Mouse (Mus musculus) gastrocnemius, postnatal 14 days (tissue): ENCODE results near the gene Tdpoz1. TPM values are rescaled to one million over a fixed set of nuclear protein-coding genes. Genes with fewer than 3 reads are reported as not detected.
"Not testable (repeated sequence)": the region's sequence is repeated elsewhere in the genome, so short reads cannot be mapped to it uniquely, and the experiment has no call there.

ENCODE experiments used
- DNase-seq: peaks from one replicate; pipeline ENCODE4 v3.0.0; 2021; ENCODE audit warnings: mixed read lengths
- intact Hi-C: fragments of 180-260 bp; cut with DNase I; formaldehyde crosslinking; loops from one replicate; pipeline ENCODE4 v1.15.1; 2025; ENCODE audit warnings: low total_unique reads
- long read RNA-seq, 2 experiments: library from polyadenylated mRNA; stranded (forward); transcript quantifications; one replicate each; pipeline ENCODE4 v2.0.0; 2021
- total RNA-seq, 2 experiments: library from RNA; stranded (reverse); gene quantifications; 2 replicates each; pipeline ENCODE4 v1.2.3; 2021

The Tdpoz1 gene
- total RNA-seq, result not detected
- long read RNA-seq, experiment 1, result 0 reads
- long read RNA-seq, experiment 2, result 0 reads

GRCm38 (mm10) chr3:93676210-93676609 lies at the start of gene Tdpoz1:
Gene Tdpoz1 (minus strand): TSS chr3:93676310.
- intact Hi-C loops, DNase-seq: not testable (repeated sequence)

DNA sequence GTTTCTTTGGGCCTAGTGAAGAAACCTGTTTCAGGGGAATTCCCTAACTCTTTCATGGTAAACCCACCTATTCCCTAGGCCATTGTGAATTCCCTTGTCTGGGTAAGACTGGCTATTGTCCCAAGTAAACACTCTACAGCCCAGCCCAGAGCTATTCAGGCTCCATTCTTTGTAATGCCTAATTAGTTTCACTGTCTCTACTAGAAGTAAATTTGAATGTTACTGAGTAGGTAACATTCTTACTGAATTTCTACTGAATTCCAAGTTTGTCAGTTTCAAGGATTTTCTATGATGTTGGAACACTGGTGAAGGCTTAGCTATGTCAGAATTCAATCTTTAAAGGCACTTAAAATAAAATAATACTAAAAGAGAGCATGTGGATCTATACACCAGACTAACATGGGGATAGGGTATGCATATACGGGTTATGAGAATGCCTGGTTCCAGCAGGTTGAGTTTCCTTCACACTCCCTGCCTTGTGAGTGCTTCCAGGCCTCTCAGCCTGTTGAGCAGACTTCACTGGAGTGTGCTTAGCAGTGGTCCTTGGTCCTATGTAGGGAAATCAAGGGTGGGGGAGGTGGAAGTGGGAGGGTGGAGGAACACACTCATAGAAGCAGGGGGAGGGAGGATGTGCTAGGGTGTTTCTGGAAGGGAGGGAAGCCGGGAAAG lies 33.0 kb upstream of the Tdpoz1 start:
- DNase-seq, intact Hi-C loops: not testable (repeated sequence)

DNA sequence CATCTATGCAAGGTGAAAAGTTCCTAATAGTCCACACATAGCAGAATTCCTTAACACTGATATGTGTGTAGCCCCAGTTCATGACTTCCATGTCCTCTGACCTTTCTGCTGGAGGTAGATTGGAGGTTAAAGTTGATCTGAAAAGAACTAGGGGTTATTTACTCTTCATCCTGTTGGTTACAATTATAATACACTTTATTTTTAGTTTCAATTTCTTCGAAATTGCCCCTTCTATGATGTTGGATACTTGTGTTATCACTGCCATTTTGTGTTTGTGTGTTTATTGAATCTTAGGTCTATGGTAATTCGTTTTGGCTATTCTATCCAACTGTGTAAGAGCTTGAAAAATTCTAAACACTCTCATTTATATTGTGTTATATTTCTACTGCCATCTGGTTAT lies 16.9 kb upstream of the Tdpoz1 start, which contains the start of gene Gm37596:
TSS of gene Gm37596 (minus strand) at position 101 of the 400 bp plus-strand sequence.
- intact Hi-C loops, DNase-seq: not testable (repeated sequence)

- intact Hi-C loops, DNase-seq: not testable (repeated sequence)
These were observed 5.2 kb downstream of the Tdpoz1 start for GRCm38 (mm10) chr3:93670805-93671503.

DNA sequence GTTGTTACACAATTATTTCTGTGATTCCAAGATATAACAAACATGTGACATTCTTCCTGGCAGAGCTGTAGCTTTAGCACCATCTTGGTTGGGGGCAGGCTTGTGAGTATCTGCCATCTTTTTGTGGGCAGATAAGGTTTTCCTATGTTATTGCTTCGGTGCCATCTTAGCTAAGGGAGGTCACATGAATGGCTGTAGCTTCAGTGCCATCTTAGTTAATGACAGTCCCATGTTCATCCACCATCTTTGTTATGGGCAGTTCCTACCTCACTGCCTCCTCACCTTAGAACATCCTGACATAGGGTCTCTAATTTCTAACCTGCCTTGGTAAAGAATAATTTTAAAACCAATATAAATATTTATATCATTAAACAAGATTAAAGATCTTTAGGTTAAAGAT lies 21.9 kb downstream of the Tdpoz1 start:
- intact Hi-C loops, result no loop called here
- no peak for DNase-seq

DNA sequence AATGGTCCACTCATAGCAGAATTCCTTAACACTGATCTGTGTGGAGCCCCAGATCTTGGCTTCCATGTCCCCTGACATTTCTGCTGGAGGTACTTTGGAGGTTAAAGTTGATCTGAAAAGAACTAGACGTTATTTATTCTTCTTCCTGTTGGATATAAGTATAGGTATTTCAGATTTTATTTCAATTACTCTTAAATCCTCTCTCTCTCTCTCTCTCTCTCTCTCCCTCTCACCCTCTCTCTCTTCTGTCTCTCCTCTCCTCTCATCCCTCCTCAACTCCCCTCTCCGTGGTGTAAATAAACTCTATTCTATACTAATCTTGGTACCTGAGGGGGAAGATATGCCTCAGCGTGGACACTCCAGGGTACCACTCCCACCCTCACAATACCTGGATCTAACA lies 23.5 kb downstream of the Tdpoz1 start, which contains the start of gene Tdpoz2:
TSS of gene Tdpoz2 (minus strand) at position 101 of the 400 bp plus-strand sequence.
- no peak for DNase-seq
- intact Hi-C loops, result no loop called here

GRCm38 (mm10) chr3:93630917-93631714 lies 45.0 kb downstream of the Tdpoz1 start:
- DNase-seq, intact Hi-C loops: not testable (repeated sequence)

Other genes starting within 250 kb of the Tdpoz1 start
- gene Tchh, start 234.0 kb downstream of the Tdpoz1 start, total RNA-seq, result under 1 TPM in 1 of 2 experiments, not detected in 1; 0.07 TPM
- gene Tchhl1, start 207.6 kb downstream of the Tdpoz1 start, total RNA-seq, result not detected
- 100 to 1,000 TPM; 101 to 110 TPM for gene S100a11, start 155.8 kb downstream of the Tdpoz1 start, total RNA-seq
- gene S100a10, start 121.2 kb downstream of the Tdpoz1 start, total RNA-seq, result 100 to 1,000 TPM; 102 to 107 TPM
- not detected for gene Tdpoz2, start 23.6 kb downstream of the Tdpoz1 start, total RNA-seq
- gene Gm37596, start 16.8 kb upstream of the Tdpoz1 start, total RNA-seq, result not detected
- gene Gm5773, start 96.7 kb upstream of the Tdpoz1 start, total RNA-seq, result not detected
- not detected for gene Tdpoz4, start 120.1 kb upstream of the Tdpoz1 start, total RNA-seq
- gene Tdpoz3, start 149.7 kb upstream of the Tdpoz1 start, total RNA-seq, result not detected